Mouse (Mus musculus) thymus, adult 2 months (tissue): Measurements from ENCODE around the gene Plekhj1.

Experiments
- CTCF ChIP-seq: fragments of 200-500 bp; IDR thresholded peaks from 2 replicates; pipeline ENCODE4 v1.5.1; 2012; ENCODE audit warnings: mild to moderate bottlenecking, control low read depth, low read length, moderate library complexity, borderline replicate concordance; ENCODE audit not compliant: control insufficient read depth, poor library complexity, insufficient read depth; ENCODE audit errors: extremely low read depth
- POLR2A ChIP-seq: fragments of 200-500 bp; IDR thresholded peaks from 2 replicates; pipeline ENCODE4 v1.6.1; 2012; ENCODE audit warnings: mild to moderate bottlenecking, low read length, control low read depth, moderate library complexity; ENCODE audit not compliant: control insufficient read depth, poor library complexity, insufficient read depth; ENCODE audit errors: extremely low read depth

- no peak for TF ChIP-seq POLR2A
- no peak for TF ChIP-seq CTCF
Measured at GRCm38 (mm10) chr10:80804340-80804739, 5.9 kb upstream of the Plekhj1 start.
